Mouse (Mus musculus): ENCODE results near the gene Mapk1. TPM values are rescaled to one million over a fixed set of nuclear protein-coding genes. Genes with fewer than 3 reads are reported as not detected.

Gene Mapk1
- total and polyA plus RNA-seq, 2 experiments = 50.1 to 81.4 TPM

GRCm38 (mm10) chr16:17001109-17001508, 17.9 kb downstream of the Mapk1 start:
- no peak for DNase-seq (ENCODE audit: extremely low read depth, low read depth, low spot score)
- Histone ChIP-seq H3K4me1 (ENCODE audit: control insufficient read depth, insufficient read depth, low read length) (peaks cover 8% of the 10 kb centered on the region), H3K9ac (ENCODE audit: low read depth, low read length) (no peak overlapping the region), H3K79me2 (ENCODE audit: control insufficient read depth, insufficient read depth, low read length) (peaks cover 47% of the 10 kb centered on the region), H3K36me3 (ENCODE audit: control insufficient read depth, insufficient read depth, low read length) (no peaks in the 10 kb centered on the region), H3K27ac (replicated peaks; ENCODE audit: insufficient read depth, low read depth, low read length) (no peak overlapping the region), H3K4me3 (ENCODE audit: insufficient read depth, low read depth, low read length) (no peak overlapping the region), H3K27me3 (ENCODE audit: control insufficient read depth, insufficient read depth, low read length) (no peaks in the 10 kb centered on the region)
- 85% methylated on average over 3 of the region's 3 CpGs for WGBS
- TF ChIP-seq CTCF (IDR thresholded peaks at IDR 0.05; ENCODE audit: low read depth, low read length) (no peak), POLR2A (IDR thresholded peaks at IDR 0.05; ENCODE audit: extremely low read depth, insufficient read depth, low read length) (no peak)

GRCm38 (mm10) chr16:17007070-17007469, 23.9 kb downstream of the Mapk1 start:
- no peak overlapping the region for H3K27ac ChIP-seq (replicated peaks; ENCODE audit: insufficient read depth, low read depth, low read length)
- H3K79me2 ChIP-seq (ENCODE audit: control insufficient read depth, insufficient read depth, low read length) = peaks cover 25% of the 10 kb centered on the region
- H3K36me3 ChIP-seq (ENCODE audit: control insufficient read depth, insufficient read depth, low read length) = no peaks in the 10 kb centered on the region; the same call in 1 of the 2 replicates
- H3K27me3 ChIP-seq (ENCODE audit: control insufficient read depth, insufficient read depth, low read length) = no peaks in the 10 kb centered on the region
- H3K4me3 ChIP-seq (ENCODE audit: insufficient read depth, low read depth, low read length) = no peak overlapping the region
- TF ChIP-seq CTCF (IDR thresholded peaks at IDR 0.05; ENCODE audit: low read depth, low read length) (no peak), POLR2A (IDR thresholded peaks at IDR 0.05; ENCODE audit: extremely low read depth, insufficient read depth, low read length) (no peak)
- no peak for DNase-seq (ENCODE audit: extremely low read depth, low read depth, low spot score)
- H3K4me1 ChIP-seq (ENCODE audit: control insufficient read depth, insufficient read depth, low read length) = peaks cover under 1% of the 10 kb centered on the region; the same call in 1 of the 2 replicates
- H3K9ac ChIP-seq (ENCODE audit: low read depth, low read length) = no peak overlapping the region
- WGBS = 42% methylated on average over 1 of the region's 1 CpGs

- DNase-seq (ENCODE audit: extremely low read depth, low read depth, low spot score) = no peak
- Histone ChIP-seq H3K27ac (replicated peaks; ENCODE audit: insufficient read depth, low read depth, low read length) (no peak overlapping the region), H3K4me1 (ENCODE audit: control insufficient read depth, insufficient read depth, low read length) (no peaks in the 10 kb centered on the region; the same call in 1 of the 2 replicates), H3K9ac (ENCODE audit: low read depth, low read length) (no peak overlapping the region), H3K27me3 (ENCODE audit: control insufficient read depth, insufficient read depth, low read length) (no peaks in the 10 kb centered on the region), H3K79me2 (ENCODE audit: control insufficient read depth, insufficient read depth, low read length) (peaks cover 22% of the 10 kb centered on the region), H3K4me3 (ENCODE audit: insufficient read depth, low read depth, low read length) (no peak overlapping the region), H3K36me3 (ENCODE audit: control insufficient read depth, insufficient read depth, low read length) (no peaks in the 10 kb centered on the region; the same call in 1 of the 2 replicates)
- WGBS = 97% methylated on average over 7 of the region's 7 CpGs
- no peak for TF ChIP-seq CTCF (IDR thresholded peaks at IDR 0.05; ENCODE audit: low read depth, low read length)
- no peak for TF ChIP-seq POLR2A (IDR thresholded peaks at IDR 0.05; ENCODE audit: extremely low read depth, insufficient read depth, low read length)
Measured at GRCm38 (mm10) chr16:17010036-17010435, 26.9 kb downstream of the Mapk1 start.

- peak; percentile 43 for DNase-seq (ENCODE audit: extremely low read depth, low read depth, low spot score)
- Histone ChIP-seq H3K27me3 (ENCODE audit: control insufficient read depth, insufficient read depth, low read length) (no peaks in the 10 kb centered on the region), H3K27ac (replicated peaks; ENCODE audit: insufficient read depth, low read depth, low read length) (no peak overlapping the region), H3K36me3 (ENCODE audit: control insufficient read depth, insufficient read depth, low read length) (peaks cover 7% of the 10 kb centered on the region), H3K4me3 (ENCODE audit: insufficient read depth, low read depth, low read length) (no peak overlapping the region), H3K9ac (ENCODE audit: low read depth, low read length) (no peak overlapping the region), H3K79me2 (ENCODE audit: control insufficient read depth, insufficient read depth, low read length) (peaks cover 16% of the 10 kb centered on the region), H3K4me1 (ENCODE audit: control insufficient read depth, insufficient read depth, low read length) (no peaks in the 10 kb centered on the region; the same call in 1 of the 2 replicates)
- TF ChIP-seq POLR2A (IDR thresholded peaks at IDR 0.05; ENCODE audit: extremely low read depth, insufficient read depth, low read length) (no peak), CTCF (IDR thresholded peaks at IDR 0.05; ENCODE audit: low read depth, low read length) (no peak)
- WGBS = 70% methylated on average over 1 of the region's 1 CpGs
Measured at GRCm38 (mm10) chr16:17012583-17012982, 29.4 kb downstream of the Mapk1 start.

GRCm38 (mm10) chr16:17015111-17015852, 32.1 kb downstream of the Mapk1 start:
- 82% methylated on average over 4 of the region's 4 CpGs for WGBS
- Histone ChIP-seq H3K4me1 (ENCODE audit: control insufficient read depth, insufficient read depth, low read length) (no peaks in the 10 kb centered on the region; the same call in 1 of the 2 replicates), H3K4me3 (ENCODE audit: insufficient read depth, low read depth, low read length) (no peak overlapping the region), H3K27me3 (ENCODE audit: control insufficient read depth, insufficient read depth, low read length) (no peaks in the 10 kb centered on the region), H3K36me3 (ENCODE audit: control insufficient read depth, insufficient read depth, low read length) (peaks cover 26% of the 10 kb centered on the region), H3K79me2 (ENCODE audit: control insufficient read depth, insufficient read depth, low read length) (peaks cover 6% of the 10 kb centered on the region; the same call in 1 of the 2 replicates), H3K9ac (ENCODE audit: low read depth, low read length) (no peak overlapping the region), H3K27ac (replicated peaks; ENCODE audit: insufficient read depth, low read depth, low read length) (no peak overlapping the region)
- DNase-seq (ENCODE audit: extremely low read depth, low read depth, low spot score) = no peak
- no peak for TF ChIP-seq CTCF (IDR thresholded peaks at IDR 0.05; ENCODE audit: low read depth, low read length)
- TF ChIP-seq POLR2A (IDR thresholded peaks at IDR 0.05; ENCODE audit: extremely low read depth, insufficient read depth, low read length) = no peak

GRCm38 (mm10) chr16:17015853-17016230, 32.7 kb downstream of the Mapk1 start:
- Histone ChIP-seq H3K27me3 (ENCODE audit: control insufficient read depth, insufficient read depth, low read length) (no peaks in the 10 kb centered on the region), H3K4me3 (ENCODE audit: insufficient read depth, low read depth, low read length) (no peak overlapping the region), H3K4me1 (ENCODE audit: control insufficient read depth, insufficient read depth, low read length) (no peaks in the 10 kb centered on the region; the same call in 1 of the 2 replicates), H3K9ac (ENCODE audit: low read depth, low read length) (no peak overlapping the region), H3K36me3 (ENCODE audit: control insufficient read depth, insufficient read depth, low read length) (peaks cover 27% of the 10 kb centered on the region), H3K79me2 (ENCODE audit: control insufficient read depth, insufficient read depth, low read length) (peaks cover 6% of the 10 kb centered on the region; the same call in 1 of the 2 replicates), H3K27ac (replicated peaks; ENCODE audit: insufficient read depth, low read depth, low read length) (no peak overlapping the region)
- WGBS = 90% methylated on average over 3 of the region's 3 CpGs
- TF ChIP-seq CTCF (IDR thresholded peaks at IDR 0.05; ENCODE audit: low read depth, low read length) = no peak
- TF ChIP-seq POLR2A (IDR thresholded peaks at IDR 0.05; ENCODE audit: extremely low read depth, insufficient read depth, low read length) = no peak
- DNase-seq (ENCODE audit: extremely low read depth, low read depth, low spot score) = no peak

Measured in liver, adult 2 months (tissue).